Mouse (Mus musculus): ENCODE measurements around the gene Fbxw5. TPM values are rescaled to one million over a fixed set of nuclear protein-coding genes. Genes with fewer than 3 reads are reported as not detected.

Gene Fbxw5
- polyA plus RNA-seq, 1 experiment from 2014 or later: 96.1 TPM

DNA sequence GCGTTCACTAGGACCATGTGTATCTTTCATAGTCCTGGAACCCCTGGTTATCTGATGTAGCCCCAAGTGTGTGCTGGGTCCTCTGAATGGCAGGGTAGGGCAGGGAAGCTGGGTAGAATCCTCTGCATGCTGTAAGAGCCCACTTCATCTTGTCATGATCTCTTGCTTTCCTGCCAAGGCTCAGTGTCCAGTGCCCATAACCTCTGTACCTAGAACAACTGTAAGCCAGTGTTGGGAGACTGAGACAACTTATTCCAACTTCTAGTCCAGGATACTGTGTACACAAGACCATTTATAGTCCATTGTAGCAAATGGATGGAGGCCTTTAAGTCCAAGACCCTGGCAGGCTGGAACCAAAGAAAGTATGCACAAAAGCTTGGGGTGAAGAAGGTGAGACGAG is 35.3 kb upstream of the Fbxw5 start:
- Histone ChIP-seq H3K36me3 (no peaks in the 10 kb centered on the region), H3K27me3 (no peaks in the 10 kb centered on the region), H3K4me1 (peaks cover 21% of the 10 kb centered on the region), H3K9me3 (replicated peaks) (no peaks in the 10 kb centered on the region), H3K9ac (no peak overlapping the region), H3K27ac (no peak overlapping the region), H3K4me3 (replicated peaks) (no peak overlapping the region), H3K4me2 (no peak overlapping the region)
- ATAC-seq (replicated peaks; ENCODE audit: low FRiP score): no peak
- WGBS: 82% methylated on average over 2 of the region's 2 CpGs

- ATAC-seq (replicated peaks; ENCODE audit: low FRiP score): no peak
- Histone ChIP-seq H3K4me1 (peaks cover 19% of the 10 kb centered on the region), H3K9ac (no peak overlapping the region), H3K4me2 (no peak overlapping the region), H3K27ac (no peak overlapping the region), H3K4me3 (replicated peaks) (no peak overlapping the region), H3K9me3 (replicated peaks) (no peaks in the 10 kb centered on the region), H3K27me3 (no peaks in the 10 kb centered on the region), H3K36me3 (no peaks in the 10 kb centered on the region)
- 57% methylated on average over 10 of the region's 10 CpGs for WGBS
These were observed 34.5 kb upstream of the Fbxw5 start for GRCm38 (mm10) chr2:25465816-25466635.

DNA sequence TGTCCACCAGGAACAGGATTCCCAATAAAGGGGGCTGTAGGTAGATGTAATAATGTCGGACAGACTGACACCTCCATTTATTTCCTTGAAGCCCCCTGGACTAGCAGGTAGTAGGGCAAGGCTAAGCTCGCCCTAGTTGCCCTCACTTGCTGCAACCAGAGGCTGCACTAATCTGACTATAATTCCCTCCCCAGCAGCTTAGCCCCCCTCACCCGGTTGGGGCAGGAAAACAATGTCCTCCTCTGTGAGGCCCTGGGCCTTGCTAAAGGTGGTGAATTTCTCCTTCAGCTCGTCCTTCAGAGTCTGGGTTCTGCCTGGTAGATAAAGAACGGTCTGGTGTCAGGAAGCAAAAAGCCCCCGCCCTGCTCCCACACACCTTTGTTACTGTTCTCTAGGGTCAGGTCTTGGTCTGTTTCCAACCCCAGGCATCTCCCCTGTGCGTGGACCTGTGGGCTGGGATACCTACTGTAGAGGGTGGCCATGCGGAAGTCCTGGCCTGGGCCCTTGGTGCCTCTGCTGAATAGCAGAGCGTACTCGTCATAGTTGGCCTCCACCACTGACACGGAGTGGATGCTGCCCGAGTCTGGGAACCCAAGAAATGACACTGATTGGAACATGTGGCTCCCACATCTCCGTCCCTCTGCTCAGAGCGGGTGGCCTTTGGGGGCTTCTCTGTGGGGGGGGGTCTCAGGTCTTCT is 32.8 kb upstream of the Fbxw5 start:
- Histone ChIP-seq H3K27me3 (no peaks in the 10 kb centered on the region), H3K27ac (no peak overlapping the region), H3K4me1 (peaks cover 13% of the 10 kb centered on the region; the same call in 1 of the 2 replicates), H3K4me2 (no peak overlapping the region), H3K9ac (no peak overlapping the region), H3K4me3 (replicated peaks) (no peak overlapping the region), H3K9me3 (replicated peaks) (no peaks in the 10 kb centered on the region), H3K36me3 (no peaks in the 10 kb centered on the region)
- WGBS: 78% methylated on average over 14 of the region's 14 CpGs
- no peak for ATAC-seq (replicated peaks; ENCODE audit: low FRiP score)

GRCm38 (mm10) chr2:25468962-25469915 is 31.3 kb upstream of the Fbxw5 start:
- Histone ChIP-seq H3K27ac (no peak overlapping the region), H3K4me3 (replicated peaks) (no peak overlapping the region), H3K27me3 (no peaks in the 10 kb centered on the region), H3K9me3 (replicated peaks) (no peaks in the 10 kb centered on the region), H3K9ac (no peak overlapping the region), H3K4me1 (peaks cover 13% of the 10 kb centered on the region; the same call in 1 of the 2 replicates), H3K4me2 (no peak overlapping the region), H3K36me3 (no peaks in the 10 kb centered on the region)
- ATAC-seq (replicated peaks; ENCODE audit: low FRiP score): peak; percentile 35; the same call in 1 of the 2 replicates
- 77% methylated on average over 10 of the region's 10 CpGs for WGBS

DNA sequence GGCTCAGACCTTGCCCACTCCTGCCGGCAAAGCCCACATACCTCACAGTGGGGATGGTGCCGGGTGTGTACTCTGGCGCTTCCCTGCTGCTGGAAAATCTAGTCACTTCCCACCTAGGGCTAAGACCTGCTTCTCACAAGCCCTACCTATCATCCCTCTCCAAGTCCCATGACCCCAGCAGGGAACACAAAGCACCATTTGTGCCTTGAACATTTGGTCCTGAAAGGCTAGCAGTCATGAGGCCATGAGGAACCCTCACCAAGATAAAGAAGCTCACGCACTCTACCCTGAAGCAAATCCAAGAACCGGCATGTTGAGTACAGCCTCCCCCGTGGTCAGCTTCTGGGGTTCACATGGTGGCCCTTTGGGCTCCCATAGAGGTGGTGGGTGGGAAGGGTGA is 30.6 kb upstream of the Fbxw5 start, which contains the start of gene Ptgds:
Ptgds (minus strand) TSS at position 78 of the 400 bp plus-strand sequence.
- H3K9me3 ChIP-seq (replicated peaks): no peaks in the 10 kb centered on the region
- no peak within 1 kb of the TSS for H3K4me3 ChIP-seq (replicated peaks)
- H3K9ac ChIP-seq: no peak within 1 kb of the TSS
- no peak within 1 kb of the TSS for H3K27ac ChIP-seq
- H3K36me3 ChIP-seq: no peaks in the 10 kb centered on the region
- H3K4me2 ChIP-seq: no peak within 1 kb of the TSS
- peaks cover 13% of the 10 kb centered on the region; the same call in 1 of the 2 replicates for H3K4me1 ChIP-seq
- ATAC-seq (replicated peaks; ENCODE audit: low FRiP score): no peak
- 54% methylated on average over 6 of the region's 6 CpGs for WGBS
- no peaks in the 10 kb centered on the region for H3K27me3 ChIP-seq

DNA sequence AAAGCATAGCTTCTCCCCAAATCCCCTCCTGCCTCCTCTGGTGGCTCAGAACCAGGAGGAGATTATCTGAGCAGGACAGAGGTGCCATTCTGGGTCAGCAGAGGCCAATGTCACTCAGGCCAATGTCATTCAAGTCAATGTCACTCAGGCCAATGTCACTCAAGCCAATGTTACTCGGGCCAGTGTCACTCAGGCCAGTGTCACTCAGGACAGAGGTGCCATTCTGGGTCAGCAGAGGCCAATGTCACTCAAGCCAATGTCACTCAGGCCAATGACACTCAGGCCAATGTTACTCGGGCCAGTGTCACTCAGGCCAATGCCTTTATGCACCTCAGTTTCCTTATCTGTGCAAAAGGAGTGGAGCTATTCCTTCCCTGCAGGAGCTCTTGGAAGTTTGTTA is 28.0 kb upstream of the Fbxw5 start:
- H3K36me3 ChIP-seq: no peaks in the 10 kb centered on the region
- no peak overlapping the region for H3K4me2 ChIP-seq
- H3K9ac ChIP-seq: no peak overlapping the region
- WGBS: 82% methylated on average over 2 of the region's 2 CpGs
- H3K27ac ChIP-seq: no peak overlapping the region
- H3K27me3 ChIP-seq: no peaks in the 10 kb centered on the region
- H3K4me3 ChIP-seq (replicated peaks): no peak overlapping the region
- no peaks in the 10 kb centered on the region for H3K9me3 ChIP-seq (replicated peaks)
- no peak for ATAC-seq (replicated peaks; ENCODE audit: low FRiP score)
- H3K4me1 ChIP-seq: peaks cover 6% of the 10 kb centered on the region; the same call in 1 of the 2 replicates

- H3K4me3 ChIP-seq (replicated peaks): no peak overlapping the region
- no peak overlapping the region for H3K27ac ChIP-seq
- H3K9me3 ChIP-seq (replicated peaks): no peaks in the 10 kb centered on the region
- 85% methylated on average over 8 of the region's 8 CpGs for WGBS
- ATAC-seq (replicated peaks; ENCODE audit: low FRiP score): no peak
- no peaks in the 10 kb centered on the region for H3K36me3 ChIP-seq
- H3K4me2 ChIP-seq: no peak overlapping the region
- no peak overlapping the region for H3K9ac ChIP-seq
- no peaks in the 10 kb centered on the region for H3K27me3 ChIP-seq
- no peaks in the 10 kb centered on the region for H3K4me1 ChIP-seq
These were observed 23.0 kb upstream of the Fbxw5 start for GRCm38 (mm10) chr2:25477541-25477940.

DNA sequence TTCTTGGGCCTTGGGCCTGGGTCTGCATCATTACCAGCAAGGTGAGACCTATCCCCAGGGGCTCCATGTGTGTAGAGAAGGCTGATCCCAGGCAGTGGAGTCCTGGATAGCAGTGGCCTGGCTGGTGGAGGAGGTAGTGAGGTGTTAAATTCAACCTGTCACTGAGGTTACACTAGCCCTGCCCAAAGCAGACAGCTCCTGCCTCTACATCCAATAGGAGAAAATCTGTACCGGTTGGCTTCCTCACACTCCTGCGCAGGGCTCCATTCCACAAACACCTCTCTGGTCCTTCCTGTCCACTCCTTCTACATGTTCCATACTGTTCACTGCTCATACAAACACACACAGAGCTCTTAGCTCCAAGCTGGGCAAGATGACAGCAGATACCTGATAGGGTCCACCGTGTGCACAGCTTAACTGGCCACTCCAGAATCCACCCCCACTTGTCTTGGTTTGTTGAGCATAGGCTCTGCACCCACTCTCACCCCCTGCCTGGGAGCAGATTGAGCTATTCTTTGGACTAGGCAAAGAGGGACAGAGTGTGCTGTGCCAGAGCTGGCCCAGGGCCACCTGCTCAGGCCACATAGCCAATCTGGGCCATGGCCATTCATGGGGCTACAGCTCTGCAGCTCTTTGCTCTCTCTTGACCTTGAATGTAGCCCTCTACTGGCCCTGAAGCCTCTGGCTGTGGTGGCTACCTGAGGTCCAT is 22.4 kb upstream of the Fbxw5 start:
- no peaks in the 10 kb centered on the region for H3K36me3 ChIP-seq
- H3K4me1 ChIP-seq: no peaks in the 10 kb centered on the region
- ATAC-seq (replicated peaks; ENCODE audit: low FRiP score): no peak
- no peak overlapping the region for H3K27ac ChIP-seq
- WGBS: 88% methylated on average over 3 of the region's 3 CpGs
- no peak overlapping the region for H3K4me2 ChIP-seq
- no peaks in the 10 kb centered on the region for H3K9me3 ChIP-seq (replicated peaks)
- no peaks in the 10 kb centered on the region for H3K27me3 ChIP-seq
- H3K4me3 ChIP-seq (replicated peaks): no peak overlapping the region
- H3K9ac ChIP-seq: no peak overlapping the region

- ATAC-seq (replicated peaks; ENCODE audit: low FRiP score): no peak
- H3K9me3 ChIP-seq (replicated peaks): no peaks in the 10 kb centered on the region
- H3K4me1 ChIP-seq: no peaks in the 10 kb centered on the region
- no peaks in the 10 kb centered on the region for H3K27me3 ChIP-seq
- WGBS: 62% methylated on average over 10 of the region's 10 CpGs
- no peak overlapping the region for H3K4me2 ChIP-seq
- no peaks in the 10 kb centered on the region for H3K36me3 ChIP-seq
- H3K4me3 ChIP-seq (replicated peaks): no peak overlapping the region
- no peak overlapping the region for H3K9ac ChIP-seq
- H3K27ac ChIP-seq: no peak overlapping the region
These were observed 20.8 kb upstream of the Fbxw5 start for GRCm38 (mm10) chr2:25479551-25480311.

GRCm38 (mm10) chr2:25480541-25480940 is 20.0 kb upstream of the Fbxw5 start:
- Histone ChIP-seq H3K36me3 (no peaks in the 10 kb centered on the region), H3K9me3 (replicated peaks) (no peaks in the 10 kb centered on the region), H3K4me1 (no peaks in the 10 kb centered on the region), H3K9ac (no peak overlapping the region), H3K27me3 (no peaks in the 10 kb centered on the region), H3K4me3 (replicated peaks) (no peak overlapping the region), H3K27ac (no peak overlapping the region), H3K4me2 (no peak overlapping the region)
- 92% methylated on average over 1 of the region's 1 CpGs for WGBS
- ATAC-seq (replicated peaks; ENCODE audit: low FRiP score): no peak

DNA sequence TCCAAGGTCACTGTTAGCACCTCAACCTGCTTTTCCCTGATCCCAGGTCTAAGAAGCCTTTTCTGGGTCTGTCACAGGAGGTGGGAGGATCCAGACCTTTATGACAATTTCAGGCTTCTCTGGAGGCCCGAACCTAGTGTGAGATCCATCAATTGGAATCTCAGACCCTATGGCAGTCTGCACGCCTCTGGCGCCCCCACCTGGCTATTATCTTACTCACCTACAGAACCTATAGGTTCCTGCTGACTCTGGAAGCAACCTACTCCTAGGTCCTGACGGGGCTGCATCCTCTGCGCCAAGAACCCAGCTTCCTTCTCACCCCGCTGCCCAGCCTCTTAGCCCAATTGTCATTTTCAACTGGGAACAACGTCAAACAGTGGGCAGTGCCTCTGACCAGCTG is 17.6 kb upstream of the Fbxw5 start:
- Histone ChIP-seq H3K36me3 (no peaks in the 10 kb centered on the region), H3K4me2 (no peak overlapping the region), H3K27ac (no peak overlapping the region), H3K9me3 (replicated peaks) (no peaks in the 10 kb centered on the region), H3K9ac (no peak overlapping the region), H3K27me3 (no peaks in the 10 kb centered on the region), H3K4me1 (no peaks in the 10 kb centered on the region), H3K4me3 (replicated peaks) (no peak overlapping the region)
- WGBS: 23% methylated on average over 7 of the region's 7 CpGs
- no peak for ATAC-seq (replicated peaks; ENCODE audit: low FRiP score)
